Mouse (Mus musculus) kidney, embryonic 16.5 days (tissue): ENCODE data around the gene Upp1. TPM values are rescaled to one million over a fixed set of nuclear protein-coding genes. Genes with fewer than 3 reads are reported as not detected.

Experiments used
- ATAC-seq: fragments of 200-750 bp; cut with Nextera tagmentation; 2 replicates; pipeline ENCODE4 v1.8.0; 2017; ENCODE audit warnings: moderate TSS enrichment; ENCODE audit not compliant: low FRiP score, low TSS enrichment
- H3K27ac ChIP-seq: fragments of 300-500 bp; sonication (generic); 2 replicates; pipeline ENCODE4 v1.5.1; 2014; ENCODE audit warnings: low read length
- H3K27me3 ChIP-seq: fragments of 300-500 bp; sonication (generic); 2 replicates; pipeline ENCODE4 v1.6.1; 2014; ENCODE audit warnings: low read length, control low read depth, mixed read lengths; ENCODE audit not compliant: insufficient read depth
- H3K36me3 ChIP-seq: fragments of 300-500 bp; sonication (generic); 2 replicates; pipeline ENCODE4 v1.6.1; 2014; ENCODE audit warnings: low read length, control low read depth, mixed read lengths; ENCODE audit not compliant: insufficient read depth
- H3K4me1 ChIP-seq: fragments of 300-500 bp; sonication (generic); 2 replicates; pipeline ENCODE4 v1.6.1; 2014; ENCODE audit warnings: low read length, control low read depth, mixed read lengths; ENCODE audit not compliant: insufficient read depth
- H3K4me2 ChIP-seq: fragments of 300-500 bp; sonication (generic); replicated peaks from 2 replicates; pipeline ENCODE4 v1.6.1; 2014; ENCODE audit warnings: low read depth, low read length
- H3K4me3 ChIP-seq: fragments of 300-500 bp; sonication (generic); 2 replicates; pipeline ENCODE4 v1.5.1; 2014; ENCODE audit warnings: mild to moderate bottlenecking, low read length
- H3K9ac ChIP-seq: fragments of 300-500 bp; sonication (generic); replicated peaks from 2 replicates; pipeline ENCODE4 v1.6.1; 2014; ENCODE audit warnings: low read length
- H3K9me3 ChIP-seq: fragments of 300-500 bp; sonication (generic); 2 replicates; pipeline ENCODE4 v1.6.1; 2016; ENCODE audit warnings: low read length, control low read depth
- WGBS: fragments of 180-500 bp; shearing (Covaris S2); extraction: QIAGEN DNeasy Blood & Tissue Kit; methylation state at CpG from one replicate; pipeline ENCODE4 v1.1.7; 2014; 5-methylcytosine and 5-hydroxymethylcytosine counted together
- polyA plus RNA-seq: library from polyadenylated mRNA; unstranded; fragments of >200 nt; fragmentation: Nextera tagmentation; extraction: Ambion mirVana; gene quantifications from 2 replicates; pipeline ENCODE4 v1.2.1, GENCODE M21; 2015

The Upp1 gene
- 16.0 and 16.1 TPM in 2 replicates for polyA plus RNA-seq

DNA sequence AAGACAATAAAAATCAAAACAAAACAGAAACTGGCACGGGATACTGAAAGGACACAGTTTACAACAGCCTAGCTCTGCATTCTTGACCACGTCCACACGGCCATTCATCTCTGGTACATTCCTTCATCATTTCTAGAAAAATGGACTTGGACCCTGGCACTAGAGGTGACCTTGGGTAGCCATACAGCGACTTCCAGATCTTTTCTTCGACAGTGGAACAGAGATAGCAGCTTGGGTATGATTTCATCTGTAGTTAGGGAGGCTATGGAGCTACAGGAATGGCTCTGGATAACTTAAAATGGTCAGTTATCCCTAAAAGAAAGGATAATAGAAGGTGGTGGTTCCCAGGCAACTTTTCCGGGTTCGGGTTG, at the start of gene Upp1:
TSS of gene Upp1 (plus strand) at position 54 of the 371 bp plus-strand sequence.
- WGBS, result 1% methylated on average over 7 of the region's 7 CpGs
- Histone ChIP-seq H3K4me3 (peak within 1 kb of the TSS; percentile 53), H3K27ac (0 out of 2 replicates have a peak within 1 kb of the TSS, but pooled peaks have one; percentile 43), H3K4me2 (peak within 1 kb of the TSS; percentile 77), H3K27me3 (peaks cover 54% of the 10 kb centered on the region), H3K9me3 (no peaks in the 10 kb centered on the region), H3K4me1 (peaks cover 32% of the 10 kb centered on the region), H3K9ac (peak within 1 kb of the TSS; percentile 53), H3K36me3 (no peaks in the 10 kb centered on the region)
- ATAC-seq, result no peak

DNA sequence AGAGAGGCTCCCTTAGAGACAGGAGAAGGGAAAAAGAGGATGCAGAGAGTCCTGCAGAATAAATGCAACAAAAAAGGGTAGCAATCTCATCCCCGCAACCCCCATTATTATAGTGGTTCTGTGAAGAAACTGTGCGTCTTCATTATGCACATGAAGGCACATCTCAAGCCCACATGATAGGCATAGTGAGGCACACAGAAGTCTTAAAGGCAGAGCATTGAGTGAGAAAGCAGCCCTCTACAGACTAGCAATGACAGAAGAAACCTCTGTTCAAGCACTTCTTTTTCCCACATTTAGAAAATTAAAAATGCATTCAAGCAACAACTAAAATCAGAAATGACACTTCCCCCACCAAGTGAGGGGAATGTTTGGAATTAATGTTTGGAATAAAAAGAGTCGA, 41.5 kb upstream of the Upp1 start:
- no peak overlapping the region for H3K9ac ChIP-seq
- WGBS, result 96% methylated on average over 3 of the region's 3 CpGs
- no peaks in the 10 kb centered on the region for H3K27me3 ChIP-seq
- no peaks in the 10 kb centered on the region for H3K36me3 ChIP-seq
- no peak for ATAC-seq
- H3K4me1 ChIP-seq, result no peaks in the 10 kb centered on the region
- no peak overlapping the region for H3K4me3 ChIP-seq
- H3K4me2 ChIP-seq, result no peak overlapping the region
- no peaks in the 10 kb centered on the region for H3K9me3 ChIP-seq
- no peak overlapping the region for H3K27ac ChIP-seq

DNA sequence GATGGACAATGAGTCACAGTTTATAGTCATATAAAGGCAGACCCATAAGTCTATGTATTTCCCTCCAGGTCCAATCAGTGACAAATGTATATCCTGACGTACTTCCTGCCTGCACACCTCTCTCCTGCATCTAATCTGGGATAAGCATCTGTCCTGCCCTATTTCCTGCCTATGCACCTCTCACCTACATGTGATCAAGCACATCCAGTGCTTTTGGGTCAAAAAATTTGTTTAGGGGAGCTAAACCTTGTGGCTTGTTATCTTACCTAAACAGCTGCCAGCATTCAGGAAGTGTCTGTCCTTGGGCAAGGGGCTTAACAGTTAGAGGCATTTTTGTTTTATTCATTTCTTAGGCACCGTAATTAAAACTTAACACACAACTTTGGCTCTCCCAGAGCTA, 4.7 kb upstream of the Upp1 start:
- WGBS, result 67% methylated on average over 2 of the region's 2 CpGs
- H3K4me2 ChIP-seq, result no peak overlapping the region
- H3K36me3 ChIP-seq, result no peaks in the 10 kb centered on the region
- peaks cover 41% of the 10 kb centered on the region for H3K27me3 ChIP-seq
- no peak overlapping the region for H3K4me3 ChIP-seq
- peaks cover 18% of the 10 kb centered on the region for H3K4me1 ChIP-seq
- no peak overlapping the region for H3K27ac ChIP-seq
- no peaks in the 10 kb centered on the region for H3K9me3 ChIP-seq
- ATAC-seq, result no peak
- no peak overlapping the region for H3K9ac ChIP-seq

DNA sequence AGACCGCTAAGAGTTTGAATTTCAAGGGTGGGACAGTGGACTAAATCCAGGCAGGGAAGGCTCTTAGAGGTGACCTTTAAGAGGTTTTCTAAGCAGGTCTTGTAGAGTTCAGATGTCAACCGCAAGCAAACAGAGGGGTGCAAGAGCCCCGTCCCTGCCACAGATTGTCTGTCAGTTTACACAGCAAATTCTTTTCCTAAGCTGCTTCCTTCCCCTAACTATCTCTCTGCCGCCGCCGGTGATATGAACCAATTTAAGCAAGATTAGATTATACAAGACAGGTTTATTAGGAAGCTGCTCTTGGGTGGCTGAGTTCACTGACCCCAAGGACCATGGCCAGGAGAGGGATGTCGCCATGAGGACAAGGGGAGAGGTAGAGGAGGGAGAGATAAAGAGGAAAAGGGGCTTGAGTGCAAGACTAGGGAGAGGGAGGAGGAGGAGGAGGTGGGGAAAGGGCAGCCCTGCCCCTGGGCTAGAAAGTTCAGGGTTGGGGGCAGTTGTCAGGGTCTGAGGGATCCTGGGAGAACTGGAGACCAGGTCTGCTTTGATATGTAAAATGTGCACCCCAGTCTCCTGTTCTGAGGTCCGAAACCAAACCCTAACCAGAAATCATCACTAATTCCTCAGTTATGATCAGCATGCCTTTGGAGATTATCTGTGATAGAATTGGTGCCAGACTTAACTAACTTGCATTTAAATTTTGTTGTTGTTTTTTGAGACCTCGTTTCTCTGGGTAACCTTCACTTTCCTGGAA, 2.4 kb upstream of the Upp1 start:
- WGBS, result 11% methylated on average over 9 of the region's 9 CpGs
- no peak overlapping the region for H3K4me3 ChIP-seq
- no peak overlapping the region for H3K9ac ChIP-seq
- no peaks in the 10 kb centered on the region for H3K36me3 ChIP-seq
- H3K4me2 ChIP-seq, result peak overlapping the region; percentile 43
- ATAC-seq, result no peak
- no peaks in the 10 kb centered on the region for H3K9me3 ChIP-seq
- no peak overlapping the region for H3K27ac ChIP-seq
- peaks cover 32% of the 10 kb centered on the region for H3K4me1 ChIP-seq
- peaks cover 55% of the 10 kb centered on the region for H3K27me3 ChIP-seq

DNA sequence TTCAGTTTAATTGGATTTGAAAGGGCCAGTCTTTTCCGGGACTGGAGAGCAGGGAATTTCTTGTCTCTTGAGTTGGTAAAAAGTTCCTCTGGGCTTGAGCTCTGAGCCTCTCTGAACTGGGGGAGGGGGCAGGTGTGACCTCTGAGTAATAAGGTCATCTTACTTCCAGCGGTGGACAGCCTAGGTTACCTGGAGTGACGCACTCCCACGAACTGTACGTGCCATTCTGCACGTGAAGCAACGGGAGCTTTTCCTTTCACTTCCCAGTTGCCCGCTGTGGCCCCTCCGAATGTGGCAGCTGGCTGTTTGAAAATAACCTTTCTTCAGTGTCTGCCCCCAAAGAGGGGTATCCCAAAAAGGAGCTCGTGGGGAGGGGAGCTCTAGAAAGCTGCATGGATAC, 1.8 kb upstream of the Upp1 start:
- ATAC-seq, result no peak
- Histone ChIP-seq H3K27ac (no peak overlapping the region), H3K9me3 (no peaks in the 10 kb centered on the region), H3K4me3 (0 out of 2 replicates have a peak overlapping the region, but pooled peaks have one; percentile 12), H3K4me2 (peak overlapping the region; percentile 43), H3K36me3 (no peaks in the 10 kb centered on the region), H3K9ac (no peak overlapping the region), H3K4me1 (peaks cover 32% of the 10 kb centered on the region), H3K27me3 (peaks cover 55% of the 10 kb centered on the region)
- 2% methylated on average over 10 of the region's 10 CpGs for WGBS

DNA sequence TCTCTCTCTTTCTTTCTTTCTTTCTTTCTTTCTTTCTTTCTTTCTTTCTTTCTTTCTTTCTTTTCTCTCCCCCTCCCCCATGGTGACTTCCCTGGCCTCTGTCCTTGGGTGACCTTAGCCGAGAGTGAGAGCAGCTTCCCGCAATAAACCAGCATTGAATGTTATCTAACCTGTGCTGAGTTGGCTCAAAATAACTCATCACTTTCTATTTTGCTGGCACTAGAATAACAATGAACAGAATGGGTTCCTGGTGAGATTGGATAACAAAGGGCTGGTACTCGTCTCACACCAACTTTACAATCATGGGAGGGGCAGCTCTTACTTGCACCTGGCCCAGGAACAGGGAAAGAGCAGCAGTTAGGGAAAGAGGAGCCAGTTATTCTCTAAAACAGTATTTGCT, 987 bp upstream of the Upp1 start:
- H3K9ac ChIP-seq, result no peak overlapping the region
- H3K27me3 ChIP-seq, result peaks cover 55% of the 10 kb centered on the region
- no peaks in the 10 kb centered on the region for H3K36me3 ChIP-seq
- no peaks in the 10 kb centered on the region for H3K9me3 ChIP-seq
- H3K4me1 ChIP-seq, result peaks cover 32% of the 10 kb centered on the region
- no peak overlapping the region for H3K27ac ChIP-seq
- no peak for ATAC-seq
- H3K4me2 ChIP-seq, result peak overlapping the region; percentile 77; the same call in 1 of the 2 replicates
- H3K4me3 ChIP-seq, result no peak overlapping the region
- WGBS, result 5% methylated on average over 3 of the region's 3 CpGs

DNA sequence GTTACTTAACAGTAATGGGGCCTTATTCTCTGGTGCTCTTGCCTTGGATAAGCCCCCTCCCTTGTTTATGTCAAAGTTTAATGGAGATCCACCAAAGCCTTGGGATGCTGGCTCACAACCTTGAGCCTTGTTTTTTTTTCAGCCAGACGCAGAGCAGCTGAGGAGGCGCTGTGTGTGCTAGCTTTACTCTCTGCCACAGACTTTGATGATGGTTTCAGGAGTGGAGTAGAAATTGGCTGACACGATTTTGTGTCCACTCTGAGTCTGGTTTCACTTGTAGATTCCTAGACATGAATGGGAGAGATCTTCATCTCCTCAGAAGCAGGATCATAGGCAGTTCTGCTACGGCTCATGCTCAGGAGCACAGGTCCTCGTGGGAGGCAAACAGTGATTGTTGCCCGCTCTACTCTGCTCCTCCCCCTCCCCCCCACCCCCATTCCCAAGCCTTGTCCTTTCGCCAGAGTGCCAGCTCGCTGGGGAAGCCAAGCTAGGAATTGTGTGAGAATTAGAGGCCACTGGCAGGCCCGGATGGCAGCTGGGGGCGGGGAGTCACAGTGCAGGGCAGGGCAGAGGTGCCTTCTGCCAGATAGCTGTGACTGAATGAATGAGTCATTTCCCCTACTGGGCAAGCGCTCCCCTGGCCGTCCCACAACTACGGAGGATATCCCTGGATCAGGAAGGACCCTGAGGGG, 399 bp upstream of the Upp1 start:
- peak; percentile 87 for ATAC-seq
- Histone ChIP-seq H3K9ac (peak overlapping the region; percentile 53; the same call in 1 of the 2 replicates), H3K27me3 (peaks cover 55% of the 10 kb centered on the region), H3K4me2 (peak overlapping the region; percentile 77), H3K36me3 (no peaks in the 10 kb centered on the region), H3K9me3 (no peaks in the 10 kb centered on the region), H3K4me3 (peak overlapping the region; percentile 53), H3K27ac (no peak overlapping the region), H3K4me1 (peaks cover 32% of the 10 kb centered on the region)
- WGBS, result 1% methylated on average over 13 of the region's 13 CpGs

DNA sequence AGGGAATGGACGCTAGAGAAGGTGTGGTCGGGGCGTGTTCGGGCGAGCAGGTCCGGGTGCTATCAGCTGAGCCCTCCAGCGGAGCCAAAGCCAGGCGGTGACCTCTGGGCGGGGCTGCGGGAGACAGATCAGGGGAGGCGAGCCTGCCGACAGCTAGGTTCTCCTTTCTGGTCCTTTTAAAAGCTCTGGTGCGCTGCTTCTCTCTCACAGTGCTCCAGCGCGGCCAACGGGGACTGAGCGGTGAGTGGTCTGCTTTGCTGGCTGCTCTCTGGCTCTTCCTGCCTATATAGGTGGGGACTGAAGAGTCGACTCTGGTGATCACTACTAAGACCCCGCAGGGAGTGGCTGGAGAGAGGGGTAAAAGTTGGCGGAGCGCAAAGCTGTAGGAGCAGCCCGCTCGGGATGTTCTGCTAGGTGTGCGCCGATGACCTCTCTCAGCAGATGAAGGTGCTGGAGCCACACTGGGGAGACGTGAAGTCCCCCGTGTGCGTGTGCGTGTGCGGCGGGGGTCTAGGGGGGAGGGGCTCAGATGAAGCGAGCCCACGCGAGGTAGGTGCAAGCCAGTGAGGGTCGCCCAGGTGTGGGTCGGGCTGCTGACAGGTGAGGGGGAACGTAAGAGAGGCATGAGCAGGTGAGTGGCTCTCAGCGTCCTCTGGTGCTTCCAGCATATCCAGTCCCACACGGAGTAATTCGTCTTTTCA, 668 bp downstream of the Upp1 start:
- Histone ChIP-seq H3K36me3 (no peaks in the 10 kb centered on the region), H3K4me2 (peak overlapping the region; percentile 77), H3K27me3 (peaks cover 49% of the 10 kb centered on the region), H3K4me1 (peaks cover 32% of the 10 kb centered on the region), H3K9me3 (no peaks in the 10 kb centered on the region), H3K4me3 (peak overlapping the region; percentile 53), H3K9ac (peak overlapping the region; percentile 53), H3K27ac (0 out of 2 replicates have a peak overlapping the region, but pooled peaks have one; percentile 30)
- WGBS, result 1% methylated on average over 40 of the region's 40 CpGs
- ATAC-seq, result peak; percentile 71

DNA sequence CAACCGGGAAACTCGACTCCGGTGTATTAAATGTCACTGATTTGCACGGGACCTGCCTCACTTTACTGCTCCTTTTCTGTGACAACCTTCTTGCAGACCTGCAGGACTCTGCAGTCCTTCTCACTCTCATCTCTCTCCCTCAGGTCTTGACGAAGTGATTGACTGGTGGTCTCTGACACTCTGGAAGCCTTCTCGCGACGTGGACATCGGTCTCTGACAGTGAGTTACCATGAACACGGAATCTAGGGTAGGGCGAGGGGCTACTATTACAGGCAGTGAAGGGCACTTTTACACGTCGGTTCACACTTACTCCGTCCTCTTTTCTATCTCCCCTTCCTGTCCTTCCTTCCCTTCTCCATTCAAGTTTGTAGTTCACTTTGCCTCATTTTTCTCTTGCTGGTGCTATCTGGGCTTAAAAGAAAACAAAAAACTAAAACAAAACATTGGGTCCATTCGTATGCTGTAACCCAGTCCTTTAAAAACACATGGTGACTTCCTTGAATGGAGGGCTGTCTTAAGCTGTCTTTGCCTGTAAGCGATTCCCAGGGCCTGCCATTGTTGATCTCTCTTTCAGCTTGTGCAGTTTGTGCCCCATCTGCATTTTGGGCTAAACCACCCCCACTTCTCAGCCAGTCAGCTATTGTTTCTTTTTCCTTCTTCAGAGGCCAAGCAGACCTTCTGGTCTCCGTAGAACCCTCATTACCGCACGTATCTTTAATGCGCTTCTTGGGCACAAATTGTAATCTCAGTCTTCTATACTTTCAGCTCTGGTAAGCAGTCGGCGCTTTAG, 1.5 kb downstream of the Upp1 start:
- Histone ChIP-seq H3K27ac (no peak overlapping the region), H3K36me3 (no peaks in the 10 kb centered on the region), H3K4me2 (peak overlapping the region; percentile 77), H3K9ac (no peak overlapping the region), H3K27me3 (peaks cover 44% of the 10 kb centered on the region), H3K4me3 (peak overlapping the region; percentile 53), H3K9me3 (no peaks in the 10 kb centered on the region), H3K4me1 (peaks cover 32% of the 10 kb centered on the region)
- no peak for ATAC-seq
- 9% methylated on average over 22 of the region's 22 CpGs for whole genome bisulfite sequencing
